Mouse (Mus musculus): ENCODE data around the gene Lypd4. TPM values are rescaled to one million over a fixed set of nuclear protein-coding genes. Genes with fewer than 3 reads are reported as not detected.
"Not testable (repeated sequence)": the region's sequence is repeated elsewhere in the genome, so short reads cannot be mapped to it uniquely, and the experiment has no call there.

Lypd4 gene
- polyA plus RNA-seq, 1 experiment from 2014 or later: not detected

DNA sequence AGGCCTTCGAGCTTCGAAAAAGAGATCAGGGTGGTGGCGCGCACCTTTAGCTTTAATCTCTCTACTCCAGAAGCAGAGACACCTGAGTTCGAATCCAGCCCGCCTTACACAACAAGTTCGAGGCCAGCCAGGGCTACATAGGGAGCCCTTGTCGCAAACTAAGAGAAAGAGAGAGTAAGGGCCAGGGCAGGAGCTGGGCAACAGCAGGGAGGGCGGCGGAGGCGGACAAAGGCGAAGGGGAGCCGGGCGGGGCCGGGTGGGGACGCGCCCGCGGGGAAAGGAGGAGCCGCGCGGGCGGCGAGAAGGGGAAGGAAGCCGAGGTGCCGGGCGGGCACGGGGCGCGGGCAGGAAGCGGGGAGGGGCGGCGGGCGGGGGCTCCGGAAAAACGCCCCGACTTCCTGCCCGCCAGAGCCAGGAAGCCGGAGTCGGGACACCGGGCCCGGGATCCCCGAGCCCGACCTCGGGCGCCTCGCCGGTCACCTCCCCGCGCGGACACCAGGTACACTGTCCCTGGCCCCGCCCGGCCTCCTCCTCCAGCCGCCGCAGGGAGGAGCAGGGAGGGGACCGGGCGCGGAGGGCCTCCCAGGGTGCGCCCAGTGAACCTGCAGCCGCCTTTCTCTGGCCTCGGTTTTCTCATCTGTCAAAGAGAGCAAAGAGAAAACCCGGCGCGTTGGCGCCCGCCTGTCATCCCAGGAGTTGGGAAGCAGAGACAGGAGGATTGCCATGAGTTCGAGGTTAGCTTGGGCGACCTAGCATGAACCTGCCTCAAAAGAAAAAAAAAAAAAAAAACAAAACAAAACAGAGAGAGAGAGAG is 33.1 kb upstream of the Lypd4 start, which contains the start of gene Arhgef1:
TSS of gene Arhgef1 (plus strand) at position 283 of the 814 bp plus-strand sequence.
- Histone ChIP-seq H3K27ac (ENCODE audit: low read depth, low read length) (peak within 1 kb of the TSS; percentile 91), H3K9me3 (replicated peaks; ENCODE audit: control insufficient read depth, low read length) (no peaks in the 10 kb centered on the region), H3K36me3 (ENCODE audit: control insufficient read depth, insufficient read depth, low read length) (no peaks in the 10 kb centered on the region), H3K4me1 (ENCODE audit: control insufficient read depth, insufficient read depth, low read length) (peaks cover 37% of the 10 kb centered on the region), H3K4me3 (ENCODE audit: low read depth, low read length) (peak within 1 kb of the TSS; percentile 77), H3K9ac (ENCODE audit: low read depth, low read length) (peak within 1 kb of the TSS; percentile 86), H3K27me3 (ENCODE audit: control insufficient read depth, insufficient read depth, low read length) (no peaks in the 10 kb centered on the region), H3K4me2 (peak within 1 kb of the TSS; percentile 75)
- 5% methylated on average over 48 of the region's 68 CpGs for WGBS (ENCODE audit: insufficient replicate concordance)
- peak; percentile 41 for ATAC-seq (replicated peaks; ENCODE audit: insufficient number of reproducible peaks, low FRiP score, low TSS enrichment)

DNA sequence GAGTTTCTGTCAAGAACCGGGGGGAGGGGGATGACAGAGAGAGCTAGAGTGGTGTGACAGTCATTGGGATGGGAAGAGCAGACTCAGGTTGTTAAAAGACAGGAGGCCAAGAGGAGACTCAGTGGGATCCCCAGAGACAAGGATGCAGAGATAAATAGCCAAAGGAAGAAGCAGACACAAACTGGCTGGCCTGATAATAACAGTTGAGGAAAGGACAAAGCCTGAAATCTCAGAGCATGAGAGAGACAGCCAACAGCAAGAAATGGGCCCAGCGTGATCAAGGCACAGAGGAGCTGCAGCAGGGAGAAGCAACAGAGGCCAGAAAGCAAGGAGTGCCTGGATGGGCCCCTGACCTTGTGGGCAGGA is 32.5 kb upstream of the Lypd4 start:
- H3K27ac ChIP-seq (ENCODE audit: low read depth, low read length): peak overlapping the region; percentile 91
- H3K36me3 ChIP-seq (ENCODE audit: control insufficient read depth, insufficient read depth, low read length): no peaks in the 10 kb centered on the region
- H3K9ac ChIP-seq (ENCODE audit: low read depth, low read length): peak overlapping the region; percentile 86
- no peaks in the 10 kb centered on the region for H3K27me3 ChIP-seq (ENCODE audit: control insufficient read depth, insufficient read depth, low read length)
- WGBS (ENCODE audit: insufficient replicate concordance): 44% methylated on average over 2 of the region's 2 CpGs
- H3K4me2 ChIP-seq: peak overlapping the region; percentile 75
- peaks cover 32% of the 10 kb centered on the region for H3K4me1 ChIP-seq (ENCODE audit: control insufficient read depth, insufficient read depth, low read length)
- H3K4me3 ChIP-seq (ENCODE audit: low read depth, low read length): peak overlapping the region; percentile 77
- ATAC-seq (replicated peaks; ENCODE audit: insufficient number of reproducible peaks, low FRiP score, low TSS enrichment): no peak
- no peaks in the 10 kb centered on the region for H3K9me3 ChIP-seq (replicated peaks; ENCODE audit: control insufficient read depth, low read length)

DNA sequence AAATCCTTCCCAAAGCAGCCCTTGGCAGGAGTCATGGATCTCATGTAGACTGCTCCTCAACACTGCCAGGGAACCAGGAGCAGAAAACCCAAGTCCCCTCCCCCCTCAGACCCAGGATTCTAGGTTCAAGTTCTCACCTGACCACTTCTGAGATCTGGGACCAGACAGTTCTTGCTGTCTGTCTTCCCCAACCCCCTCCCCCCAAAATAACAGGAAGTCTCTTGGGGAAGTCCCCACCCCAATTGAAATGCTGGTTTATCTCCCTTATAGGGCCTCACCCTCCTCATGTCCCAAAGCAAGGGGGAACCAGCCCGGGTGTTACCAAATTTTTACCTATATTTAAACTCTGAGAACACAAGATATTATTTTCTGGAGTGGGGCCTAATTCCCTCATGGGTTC is 32.1 kb upstream of the Lypd4 start:
- no peaks in the 10 kb centered on the region for H3K36me3 ChIP-seq (ENCODE audit: control insufficient read depth, insufficient read depth, low read length)
- no peaks in the 10 kb centered on the region for H3K9me3 ChIP-seq (replicated peaks; ENCODE audit: control insufficient read depth, low read length)
- no peaks in the 10 kb centered on the region for H3K27me3 ChIP-seq (ENCODE audit: control insufficient read depth, insufficient read depth, low read length)
- peaks cover 28% of the 10 kb centered on the region for H3K4me1 ChIP-seq (ENCODE audit: control insufficient read depth, insufficient read depth, low read length)
- H3K4me3 ChIP-seq (ENCODE audit: low read depth, low read length): no peak overlapping the region; the same call in 1 of the 2 replicates
- WGBS (ENCODE audit: insufficient replicate concordance): 43% methylated on average over 1 of the region's 1 CpGs
- peak overlapping the region; percentile 91; the same call in 1 of the 2 replicates for H3K27ac ChIP-seq (ENCODE audit: low read depth, low read length)
- no peak overlapping the region for H3K9ac ChIP-seq (ENCODE audit: low read depth, low read length)
- peak overlapping the region; percentile 75 for H3K4me2 ChIP-seq
- ATAC-seq (replicated peaks; ENCODE audit: insufficient number of reproducible peaks, low FRiP score, low TSS enrichment): no peak

DNA sequence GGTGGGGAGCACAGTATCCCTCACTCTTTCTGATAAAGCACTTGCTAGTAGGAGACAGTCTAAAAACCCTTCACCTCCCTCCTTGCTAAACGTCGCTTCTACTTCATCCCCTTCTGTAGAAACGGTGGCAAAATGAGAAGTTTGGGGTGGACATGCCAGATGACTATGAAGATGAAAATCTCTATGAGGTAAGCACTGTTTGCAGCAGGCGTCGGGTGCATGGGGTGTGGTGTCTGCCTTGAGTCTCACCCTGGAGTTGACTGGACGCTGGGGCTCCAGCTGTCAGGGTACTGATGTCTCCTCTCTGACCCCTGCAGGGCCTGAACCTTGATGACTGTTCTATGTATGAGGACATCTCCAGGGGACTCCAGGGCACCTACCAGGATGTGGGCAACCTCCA is 31.4 kb upstream of the Lypd4 start:
- no peaks in the 10 kb centered on the region for H3K36me3 ChIP-seq (ENCODE audit: control insufficient read depth, insufficient read depth, low read length)
- ATAC-seq (replicated peaks; ENCODE audit: insufficient number of reproducible peaks, low FRiP score, low TSS enrichment): no peak
- H3K4me3 ChIP-seq (ENCODE audit: low read depth, low read length): no peak overlapping the region
- no peak overlapping the region for H3K27ac ChIP-seq (ENCODE audit: low read depth, low read length)
- H3K4me1 ChIP-seq (ENCODE audit: control insufficient read depth, insufficient read depth, low read length): peaks cover 21% of the 10 kb centered on the region
- 80% methylated on average over 6 of the region's 6 CpGs for WGBS (ENCODE audit: insufficient replicate concordance)
- no peak overlapping the region for H3K9ac ChIP-seq (ENCODE audit: low read depth, low read length)
- H3K4me2 ChIP-seq: no peak overlapping the region
- H3K9me3 ChIP-seq (replicated peaks; ENCODE audit: control insufficient read depth, low read length): no peaks in the 10 kb centered on the region
- H3K27me3 ChIP-seq (ENCODE audit: control insufficient read depth, insufficient read depth, low read length): no peaks in the 10 kb centered on the region

DNA sequence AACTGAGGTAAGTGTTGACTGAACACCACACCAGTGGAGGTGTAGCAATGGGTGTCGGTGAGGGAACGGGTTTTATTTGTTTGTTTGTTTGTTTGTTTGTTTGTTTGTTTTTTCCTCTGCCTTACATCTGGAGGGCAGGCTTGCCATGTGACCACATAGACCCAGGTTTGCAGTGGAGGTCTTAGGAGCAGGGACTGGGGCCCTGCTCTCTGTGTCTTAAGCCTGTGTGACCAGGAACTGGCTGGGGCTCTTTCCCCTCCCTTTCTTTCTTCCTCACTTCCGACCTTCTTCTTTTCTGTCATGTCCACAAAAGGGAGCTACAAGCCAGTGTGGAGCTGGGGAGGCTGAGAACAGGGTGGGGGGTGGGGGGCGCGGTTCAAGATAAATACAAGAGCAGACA is 28.2 kb upstream of the Lypd4 start:
- 68% methylated on average over 5 of the region's 5 CpGs for WGBS (ENCODE audit: insufficient replicate concordance)

DNA sequence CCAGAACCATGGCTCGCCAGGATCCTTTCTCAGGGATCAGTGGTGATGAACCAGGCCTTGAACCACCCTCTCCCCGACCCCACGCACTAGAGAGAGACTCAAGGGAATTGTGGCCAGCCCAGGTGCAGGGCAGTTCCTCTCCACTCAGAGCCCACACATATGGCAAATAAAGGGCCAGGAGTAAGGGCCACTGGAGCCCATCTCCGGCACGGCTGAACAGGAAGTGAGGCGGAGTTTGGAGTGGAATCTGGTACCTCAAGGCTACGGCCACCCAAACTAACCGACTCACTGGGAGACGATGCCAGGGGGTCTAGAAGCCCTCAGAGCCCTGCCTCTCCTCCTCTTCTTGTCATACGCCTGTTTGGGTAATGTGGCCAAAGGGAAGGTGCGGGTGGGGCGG is 27.5 kb upstream of the Lypd4 start, which contains the start of gene Cd79a:
TSS of gene Cd79a (plus strand) at position 158 of the 400 bp plus-strand sequence.
- H3K9ac ChIP-seq (ENCODE audit: low read depth, low read length): no peak within 1 kb of the TSS
- H3K4me3 ChIP-seq (ENCODE audit: low read depth, low read length): no peak within 1 kb of the TSS
- H3K36me3 ChIP-seq (ENCODE audit: control insufficient read depth, insufficient read depth, low read length): no peaks in the 10 kb centered on the region
- WGBS (ENCODE audit: insufficient replicate concordance): 73% methylated on average over 12 of the region's 12 CpGs
- H3K9me3 ChIP-seq (replicated peaks; ENCODE audit: control insufficient read depth, low read length): no peaks in the 10 kb centered on the region
- H3K4me2 ChIP-seq: no peak within 1 kb of the TSS
- no peaks in the 10 kb centered on the region for H3K27me3 ChIP-seq (ENCODE audit: control insufficient read depth, insufficient read depth, low read length)
- peaks cover 6% of the 10 kb centered on the region for H3K4me1 ChIP-seq (ENCODE audit: control insufficient read depth, insufficient read depth, low read length)
- no peak within 1 kb of the TSS for H3K27ac ChIP-seq (ENCODE audit: low read depth, low read length)
- ATAC-seq (replicated peaks; ENCODE audit: insufficient number of reproducible peaks, low FRiP score, low TSS enrichment): no peak

More for the DNA sequence above, 28.2 kb upstream of the Lypd4 start:
- Histone ChIP-seq H3K4me1 (ENCODE audit: control insufficient read depth, insufficient read depth, low read length) (peaks cover 9% of the 10 kb centered on the region), H3K36me3 (ENCODE audit: control insufficient read depth, insufficient read depth, low read length) (no peaks in the 10 kb centered on the region), H3K4me3 (ENCODE audit: low read depth, low read length) (no peak overlapping the region), H3K27ac (ENCODE audit: low read depth, low read length) (no peak overlapping the region), H3K9ac (ENCODE audit: low read depth, low read length) (no peak overlapping the region), H3K4me2 (no peak overlapping the region), H3K9me3 (replicated peaks; ENCODE audit: control insufficient read depth, low read length) (no peaks in the 10 kb centered on the region), H3K27me3 (ENCODE audit: control insufficient read depth, insufficient read depth, low read length) (no peaks in the 10 kb centered on the region)
- no peak for ATAC-seq (replicated peaks; ENCODE audit: insufficient number of reproducible peaks, low FRiP score, low TSS enrichment)

DNA sequence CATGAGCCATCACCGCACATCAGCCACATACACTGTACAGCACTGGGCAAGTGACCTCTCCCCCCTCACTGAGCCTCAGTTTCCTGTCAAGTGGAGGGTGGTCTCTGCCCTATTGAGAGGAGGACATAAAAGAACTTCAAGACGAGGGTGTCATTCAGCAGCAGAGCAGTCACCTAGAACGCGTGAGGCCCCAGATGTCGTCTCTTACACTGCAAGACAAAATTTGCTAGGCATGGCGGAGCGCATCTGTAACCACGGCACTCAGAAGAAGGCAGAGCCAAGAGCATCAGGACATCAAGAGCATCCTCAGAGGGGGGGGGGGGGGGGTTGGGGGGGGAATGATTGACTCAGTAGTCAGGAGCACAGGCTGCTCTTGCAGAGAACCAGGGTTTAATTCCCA is 26.5 kb upstream of the Lypd4 start:
- Histone ChIP-seq H3K27ac (ENCODE audit: low read depth, low read length) (no peak overlapping the region), H3K9me3 (replicated peaks; ENCODE audit: control insufficient read depth, low read length) (no peaks in the 10 kb centered on the region), H3K36me3 (ENCODE audit: control insufficient read depth, insufficient read depth, low read length) (no peaks in the 10 kb centered on the region), H3K4me2 (no peak overlapping the region), H3K27me3 (ENCODE audit: control insufficient read depth, insufficient read depth, low read length) (no peaks in the 10 kb centered on the region), H3K4me1 (ENCODE audit: control insufficient read depth, insufficient read depth, low read length) (no peaks in the 10 kb centered on the region), H3K9ac (ENCODE audit: low read depth, low read length) (no peak overlapping the region), H3K4me3 (ENCODE audit: low read depth, low read length) (no peak overlapping the region)
- WGBS (ENCODE audit: insufficient replicate concordance): 86% methylated on average over 8 of the region's 8 CpGs
- ATAC-seq (replicated peaks; ENCODE audit: insufficient number of reproducible peaks, low FRiP score, low TSS enrichment): no peak

DNA sequence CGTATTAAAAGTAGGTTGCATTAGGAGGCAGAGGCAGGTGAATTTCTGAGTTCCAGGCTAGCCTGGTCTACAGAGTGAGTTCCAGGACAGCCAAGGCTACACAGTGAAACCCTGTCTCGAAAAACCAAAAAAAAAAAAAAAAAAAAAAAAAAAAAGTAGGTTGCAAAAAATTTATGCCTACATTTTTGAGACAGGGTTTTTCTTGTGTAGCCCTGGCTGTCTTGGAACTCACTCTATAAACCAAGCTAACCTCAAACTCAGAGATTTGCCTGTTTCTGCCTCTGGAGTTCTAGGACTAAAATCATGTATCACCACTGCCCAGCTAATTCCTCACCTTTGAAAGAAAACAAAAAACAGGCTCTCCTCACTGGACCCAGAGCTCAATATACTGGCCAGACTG is 26.0 kb upstream of the Lypd4 start:
- WGBS (ENCODE audit: insufficient replicate concordance): 84% methylated on average over 2 of the region's 2 CpGs
- not testable (repeated sequence) for H3K9me3 ChIP-seq (replicated peaks; ENCODE audit: control insufficient read depth, low read length); H3K4me2 ChIP-seq; H3K9ac ChIP-seq (ENCODE audit: low read depth, low read length); H3K27ac ChIP-seq (ENCODE audit: low read depth, low read length); H3K4me3 ChIP-seq (ENCODE audit: low read depth, low read length); H3K36me3 ChIP-seq (ENCODE audit: control insufficient read depth, insufficient read depth, low read length); ATAC-seq (replicated peaks; ENCODE audit: insufficient number of reproducible peaks, low FRiP score, low TSS enrichment); H3K27me3 ChIP-seq (ENCODE audit: control insufficient read depth, insufficient read depth, low read length); H3K4me1 ChIP-seq (ENCODE audit: control insufficient read depth, insufficient read depth, low read length)

DNA sequence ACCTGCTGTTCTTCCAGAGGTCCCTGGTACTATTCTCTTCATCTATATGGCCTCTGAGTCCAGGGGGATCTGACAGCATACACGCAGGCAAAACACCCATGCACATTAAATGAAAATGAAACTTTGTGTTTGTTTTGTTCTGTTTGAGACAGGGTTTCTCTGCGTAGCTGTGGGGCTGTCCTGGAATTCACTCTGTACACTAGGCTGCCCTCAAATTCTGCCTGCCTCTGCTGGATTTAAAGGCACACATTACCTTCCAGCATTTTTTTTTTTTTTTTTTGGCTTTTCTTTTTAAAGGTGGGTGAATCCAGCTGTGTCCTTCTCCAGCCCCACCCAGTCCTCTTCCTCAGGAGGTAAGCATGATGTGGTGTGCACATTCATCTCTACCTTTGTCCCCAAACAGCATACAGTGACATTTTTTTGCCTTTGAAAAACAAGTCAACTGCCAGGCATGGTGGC is 22.4 kb upstream of the Lypd4 start:
- no peak overlapping the region for H3K27ac ChIP-seq (ENCODE audit: low read depth, low read length)
- no peaks in the 10 kb centered on the region for H3K4me1 ChIP-seq (ENCODE audit: control insufficient read depth, insufficient read depth, low read length)
- no peak overlapping the region for H3K4me2 ChIP-seq
- H3K9ac ChIP-seq (ENCODE audit: low read depth, low read length): no peak overlapping the region
- 74% methylated on average over 2 of the region's 2 CpGs for WGBS (ENCODE audit: insufficient replicate concordance)
- H3K27me3 ChIP-seq (ENCODE audit: control insufficient read depth, insufficient read depth, low read length): no peaks in the 10 kb centered on the region
- no peak overlapping the region for H3K4me3 ChIP-seq (ENCODE audit: low read depth, low read length)
- H3K9me3 ChIP-seq (replicated peaks; ENCODE audit: control insufficient read depth, low read length): no peaks in the 10 kb centered on the region
- no peak for ATAC-seq (replicated peaks; ENCODE audit: insufficient number of reproducible peaks, low FRiP score, low TSS enrichment)
- peaks cover 19% of the 10 kb centered on the region for H3K36me3 ChIP-seq (ENCODE audit: control insufficient read depth, insufficient read depth, low read length)

Data from heart, embryonic 11.5 days (tissue).